Mouse (Mus musculus): ENCODE data around the gene Nipal4. TPM values are rescaled to one million over a fixed set of nuclear protein-coding genes. Genes with fewer than 3 reads are reported as not detected.
"Not testable (repeated sequence)": the region's sequence is repeated elsewhere in the genome, so short reads cannot be mapped to it uniquely, and the experiment has no call there.

Gene Nipal4
- polyA plus RNA-seq, 1 experiment from 2014 or later, result 1.2 TPM

DNA sequence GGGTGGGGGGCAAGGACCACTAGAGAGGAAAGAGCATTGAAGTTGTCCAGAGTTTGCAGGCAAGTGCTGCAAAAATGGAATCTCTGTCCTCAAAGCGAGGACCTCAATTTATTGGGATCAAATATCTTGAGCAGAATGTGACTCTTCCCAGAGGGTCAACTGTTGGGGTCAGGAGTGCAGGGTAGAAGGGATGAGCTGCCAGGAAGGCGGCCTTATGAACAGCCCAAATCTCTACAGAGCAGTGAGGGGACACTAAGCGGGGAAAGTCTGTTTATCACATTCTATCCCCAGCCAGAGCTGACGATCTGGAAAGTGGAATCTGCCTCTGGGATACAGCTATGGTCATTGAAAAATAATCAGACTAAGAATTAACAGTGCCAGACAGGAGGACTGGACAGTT, 27.9 kb upstream of the Nipal4 start:
- Histone ChIP-seq H3K27me3 (no peaks in the 10 kb centered on the region), H3K9me3 (replicated peaks) (no peaks in the 10 kb centered on the region), H3K27ac (0 out of 2 replicates have a peak overlapping the region, but pooled peaks have one; percentile 13), H3K4me3 (replicated peaks) (no peak overlapping the region), H3K4me1 (no peaks in the 10 kb centered on the region), H3K9ac (no peak overlapping the region), H3K36me3 (0 out of 2 replicates have a peak, but pooled peaks cover 5% of the 10 kb centered on the region), H3K4me2 (no peak overlapping the region)
- 42% methylated on average over 4 of the region's 4 CpGs for WGBS
- ATAC-seq (replicated peaks; ENCODE audit: low FRiP score), result no peak

GRCm38 (mm10) chr11:46188283-46188682, 22.0 kb upstream of the Nipal4 start:
- Histone ChIP-seq H3K36me3 (no peaks in the 10 kb centered on the region), H3K9me3 (replicated peaks) (no peaks in the 10 kb centered on the region), H3K27ac (no peak overlapping the region), H3K4me1 (no peaks in the 10 kb centered on the region), H3K4me2 (no peak overlapping the region), H3K9ac (no peak overlapping the region), H3K4me3 (replicated peaks) (no peak overlapping the region), H3K27me3 (no peaks in the 10 kb centered on the region)
- no peak for ATAC-seq (replicated peaks; ENCODE audit: low FRiP score)
- WGBS, result 80% methylated on average over 2 of the region's 2 CpGs

GRCm38 (mm10) chr11:46185486-46185885, 19.2 kb upstream of the Nipal4 start:
- Histone ChIP-seq H3K27me3 (no peaks in the 10 kb centered on the region), H3K9me3 (replicated peaks) (no peaks in the 10 kb centered on the region), H3K4me3 (replicated peaks) (no peak overlapping the region), H3K36me3 (no peaks in the 10 kb centered on the region), H3K9ac (no peak overlapping the region), H3K27ac (no peak overlapping the region), H3K4me1 (no peaks in the 10 kb centered on the region), H3K4me2 (no peak overlapping the region)
- 21% methylated on average over 4 of the region's 4 CpGs for WGBS
- no peak for ATAC-seq (replicated peaks; ENCODE audit: low FRiP score)

- WGBS, result 83% methylated on average over 3 of the region's 3 CpGs
- H3K4me2 ChIP-seq, result no peak overlapping the region
- no peaks in the 10 kb centered on the region for H3K36me3 ChIP-seq
- H3K27me3 ChIP-seq, result no peaks in the 10 kb centered on the region
- no peaks in the 10 kb centered on the region for H3K9me3 ChIP-seq (replicated peaks)
- H3K9ac ChIP-seq, result no peak overlapping the region
- H3K4me1 ChIP-seq, result no peaks in the 10 kb centered on the region
- no peak overlapping the region for H3K27ac ChIP-seq
- no peak for ATAC-seq (replicated peaks; ENCODE audit: low FRiP score)
- H3K4me3 ChIP-seq (replicated peaks), result no peak overlapping the region
Measured at GRCm38 (mm10) chr11:46184946-46185345, 18.6 kb upstream of the Nipal4 start.

DNA sequence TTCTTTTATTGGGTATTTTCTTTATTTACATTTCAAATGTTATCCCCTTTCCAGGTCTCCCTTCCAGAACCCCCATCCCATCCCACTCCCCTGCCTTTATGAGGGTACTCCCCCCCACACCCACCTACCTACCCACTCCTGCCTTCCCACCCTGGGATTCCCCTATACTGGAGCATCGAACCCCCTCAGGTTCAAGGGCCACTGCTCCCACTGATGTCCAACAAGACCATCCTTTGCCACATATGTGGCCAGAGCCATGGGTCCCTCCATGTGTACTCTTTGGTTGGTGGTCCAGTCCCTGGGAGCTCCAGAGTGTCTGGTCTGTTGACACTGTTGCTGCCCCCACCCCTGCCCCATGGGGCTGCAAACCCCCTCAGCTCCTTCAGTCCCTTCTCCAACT, 15.7 kb upstream of the Nipal4 start:
- not testable (repeated sequence) for H3K36me3 ChIP-seq; H3K27me3 ChIP-seq; H3K9me3 ChIP-seq (replicated peaks); ATAC-seq (replicated peaks; ENCODE audit: low FRiP score); H3K4me2 ChIP-seq; H3K9ac ChIP-seq; H3K4me3 ChIP-seq (replicated peaks); H3K27ac ChIP-seq; H3K4me1 ChIP-seq
- 96% methylated on average over 1 of the region's 1 CpGs for WGBS

DNA sequence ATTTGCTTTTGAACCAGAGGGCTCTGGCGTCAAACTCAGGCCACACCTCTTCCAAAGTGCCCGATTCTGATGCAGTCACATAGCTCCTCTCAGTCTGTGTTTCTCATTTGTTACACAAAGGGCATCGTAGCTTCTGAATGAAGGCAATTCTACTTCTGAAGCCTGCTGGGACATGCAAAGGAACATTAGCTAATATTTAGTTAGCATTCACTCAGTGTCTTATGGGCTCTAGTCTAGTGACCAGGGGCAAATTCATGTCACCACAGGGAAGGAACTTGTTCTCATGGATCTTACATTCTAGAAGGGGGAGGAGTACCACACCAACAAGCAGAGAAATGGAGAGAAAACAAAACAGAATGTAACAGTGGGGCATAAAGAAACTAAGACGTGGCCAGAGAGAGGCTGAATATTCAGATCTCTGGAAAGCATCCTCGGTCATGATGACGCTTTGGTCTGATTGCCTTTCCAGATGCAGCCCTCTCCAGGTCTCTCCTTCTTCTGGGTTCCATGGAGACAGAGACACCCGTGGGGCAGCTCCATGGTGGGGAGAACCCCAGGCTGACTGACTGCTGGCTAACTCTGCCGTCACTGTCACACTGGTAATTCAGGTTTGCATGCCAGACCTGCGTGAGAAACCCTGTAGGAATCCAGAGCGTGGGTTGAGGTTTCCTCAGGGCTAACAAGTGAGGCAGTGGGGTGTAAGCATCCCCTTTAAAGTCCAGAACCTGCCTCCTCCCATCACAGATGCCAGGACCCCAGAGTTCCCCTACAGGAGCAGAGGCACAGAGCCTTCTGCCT, 11.1 kb upstream of the Nipal4 start:
- no peaks in the 10 kb centered on the region for H3K27me3 ChIP-seq
- H3K9ac ChIP-seq, result no peak overlapping the region
- no peak for ATAC-seq (replicated peaks; ENCODE audit: low FRiP score)
- no peaks in the 10 kb centered on the region for H3K36me3 ChIP-seq
- H3K9me3 ChIP-seq (replicated peaks), result no peaks in the 10 kb centered on the region
- 74% methylated on average over 10 of the region's 10 CpGs for WGBS
- no peak overlapping the region for H3K4me3 ChIP-seq (replicated peaks)
- H3K4me2 ChIP-seq, result no peak overlapping the region
- no peak overlapping the region for H3K27ac ChIP-seq
- H3K4me1 ChIP-seq, result no peaks in the 10 kb centered on the region

GRCm38 (mm10) chr11:46176155-46176554, 9.8 kb upstream of the Nipal4 start:
- H3K4me3 ChIP-seq (replicated peaks), result no peak overlapping the region
- no peaks in the 10 kb centered on the region for H3K27me3 ChIP-seq
- H3K4me1 ChIP-seq, result no peaks in the 10 kb centered on the region
- H3K36me3 ChIP-seq, result no peaks in the 10 kb centered on the region
- H3K9ac ChIP-seq, result no peak overlapping the region
- no peaks in the 10 kb centered on the region for H3K9me3 ChIP-seq (replicated peaks)
- H3K4me2 ChIP-seq, result no peak overlapping the region
- no peak for ATAC-seq (replicated peaks; ENCODE audit: low FRiP score)
- H3K27ac ChIP-seq, result no peak overlapping the region
- 86% methylated on average over 6 of the region's 6 CpGs for WGBS

DNA sequence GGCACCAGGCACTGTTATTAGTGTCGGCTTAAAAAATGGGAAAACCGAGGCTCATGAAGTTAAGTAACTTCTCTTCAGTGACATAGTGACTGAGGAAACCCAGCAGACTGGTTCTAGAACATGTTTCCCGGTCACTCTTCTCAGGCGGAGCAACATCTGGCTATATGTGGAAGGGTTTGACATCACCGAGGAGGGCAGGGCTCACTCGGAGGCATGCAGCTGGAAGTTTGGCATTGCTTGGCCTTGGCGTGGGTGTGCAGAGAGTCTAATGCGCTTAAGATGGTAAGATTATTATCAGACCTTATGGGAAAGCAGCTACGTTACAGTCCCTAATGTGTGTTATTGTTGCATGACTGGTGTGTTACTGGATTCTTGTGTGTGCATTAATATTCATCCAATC, 5.8 kb upstream of the Nipal4 start:
- no peak for ATAC-seq (replicated peaks; ENCODE audit: low FRiP score)
- Histone ChIP-seq H3K4me2 (no peak overlapping the region), H3K4me1 (no peaks in the 10 kb centered on the region), H3K4me3 (replicated peaks) (no peak overlapping the region), H3K36me3 (no peaks in the 10 kb centered on the region), H3K9ac (no peak overlapping the region), H3K9me3 (replicated peaks) (no peaks in the 10 kb centered on the region), H3K27ac (no peak overlapping the region), H3K27me3 (0 out of 2 replicates have a peak, but pooled peaks cover 4% of the 10 kb centered on the region)
- 91% methylated on average over 9 of the region's 9 CpGs for WGBS

DNA sequence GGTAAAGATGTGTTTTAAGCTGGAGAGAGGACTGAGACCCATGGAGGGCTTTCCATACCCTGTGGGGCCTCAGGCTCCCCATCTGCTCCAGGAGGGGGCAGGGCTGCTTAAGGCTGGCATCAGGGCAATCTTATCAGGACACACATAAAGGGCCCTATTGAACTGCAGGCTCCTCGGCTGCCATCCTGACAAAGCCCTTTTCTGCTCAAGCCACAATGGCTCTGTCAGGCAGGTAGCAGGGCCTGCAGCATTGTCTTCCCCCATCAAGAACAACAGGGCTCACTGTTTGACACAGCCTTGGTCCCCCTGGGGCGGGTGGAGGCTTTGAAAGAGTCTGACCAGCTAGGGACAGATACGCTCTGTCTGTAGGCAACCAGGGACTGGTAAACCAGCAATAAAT, 3.6 kb upstream of the Nipal4 start:
- no peak for ATAC-seq (replicated peaks; ENCODE audit: low FRiP score)
- H3K27me3 ChIP-seq, result peaks cover 22% of the 10 kb centered on the region
- H3K4me3 ChIP-seq (replicated peaks), result no peak overlapping the region
- H3K4me1 ChIP-seq, result peaks cover 9% of the 10 kb centered on the region
- 55% methylated on average over 3 of the region's 3 CpGs for WGBS
- no peak overlapping the region for H3K4me2 ChIP-seq
- no peak overlapping the region for H3K9ac ChIP-seq
- no peaks in the 10 kb centered on the region for H3K36me3 ChIP-seq
- H3K9me3 ChIP-seq (replicated peaks), result no peaks in the 10 kb centered on the region
- H3K27ac ChIP-seq, result no peak overlapping the region

DNA sequence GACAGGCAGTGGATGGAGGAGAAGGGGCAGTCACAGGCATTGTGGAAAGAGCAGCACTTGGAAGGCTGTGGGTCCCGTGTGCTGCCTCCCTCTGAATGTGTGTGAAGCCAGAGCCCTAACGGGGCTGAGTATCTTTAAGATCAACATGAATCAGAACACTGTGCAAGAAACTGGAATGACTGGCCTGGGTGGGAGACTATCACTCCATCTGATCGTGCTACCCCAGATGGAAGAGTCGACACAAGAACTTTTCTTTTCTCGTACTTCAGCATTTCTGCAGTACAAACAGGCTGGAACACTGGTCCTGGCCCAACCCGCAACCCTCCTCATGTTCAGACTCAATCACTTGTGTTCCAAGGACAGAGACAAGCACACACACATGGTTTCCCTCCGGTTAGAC, 2.2 kb upstream of the Nipal4 start:
- no peak overlapping the region for H3K4me3 ChIP-seq (replicated peaks)
- no peak overlapping the region for H3K4me2 ChIP-seq
- H3K27me3 ChIP-seq, result peaks cover 25% of the 10 kb centered on the region
- no peak overlapping the region for H3K9ac ChIP-seq
- no peak for ATAC-seq (replicated peaks; ENCODE audit: low FRiP score)
- H3K9me3 ChIP-seq (replicated peaks), result no peaks in the 10 kb centered on the region
- peaks cover 12% of the 10 kb centered on the region for H3K4me1 ChIP-seq
- H3K27ac ChIP-seq, result no peak overlapping the region
- WGBS, result 81% methylated on average over 7 of the region's 7 CpGs
- H3K36me3 ChIP-seq, result no peaks in the 10 kb centered on the region

GRCm38 (mm10) chr11:46157462-46157861, 8.8 kb downstream of the Nipal4 start:
- H3K4me3 ChIP-seq (replicated peaks), result no peak overlapping the region
- no peaks in the 10 kb centered on the region for H3K4me1 ChIP-seq
- no peaks in the 10 kb centered on the region for H3K9me3 ChIP-seq (replicated peaks)
- no peak overlapping the region for H3K27ac ChIP-seq
- no peak overlapping the region for H3K4me2 ChIP-seq
- no peaks in the 10 kb centered on the region for H3K27me3 ChIP-seq
- no peak for ATAC-seq (replicated peaks; ENCODE audit: low FRiP score)
- H3K9ac ChIP-seq, result no peak overlapping the region
- H3K36me3 ChIP-seq, result no peaks in the 10 kb centered on the region

GRCm38 (mm10) chr11:46156945-46157344, 9.4 kb downstream of the Nipal4 start:
- 88% methylated on average over 8 of the region's 8 CpGs for WGBS
- Histone ChIP-seq H3K27ac (no peak overlapping the region), H3K4me1 (no peaks in the 10 kb centered on the region), H3K9ac (no peak overlapping the region), H3K36me3 (no peaks in the 10 kb centered on the region), H3K27me3 (no peaks in the 10 kb centered on the region), H3K9me3 (replicated peaks) (no peaks in the 10 kb centered on the region), H3K4me2 (no peak overlapping the region), H3K4me3 (replicated peaks) (no peak overlapping the region)
- ATAC-seq (replicated peaks; ENCODE audit: low FRiP score), result no peak

- ATAC-seq (replicated peaks; ENCODE audit: low FRiP score), result no peak
- Histone ChIP-seq H3K9me3 (replicated peaks) (no peaks in the 10 kb centered on the region), H3K9ac (no peak overlapping the region), H3K4me2 (no peak overlapping the region), H3K27me3 (no peaks in the 10 kb centered on the region), H3K27ac (no peak overlapping the region), H3K36me3 (peaks cover 40% of the 10 kb centered on the region), H3K4me3 (replicated peaks) (no peak overlapping the region), H3K4me1 (no peaks in the 10 kb centered on the region)
- WGBS, result 94% methylated on average over 5 of the region's 5 CpGs
Measured at GRCm38 (mm10) chr11:46146619-46147018, 19.7 kb downstream of the Nipal4 start.

Data from kidney, embryonic 15.5 days (tissue).